Mouse (Mus musculus): Measurements from ENCODE around the gene Amn. TPM values are rescaled to one million over a fixed set of nuclear protein-coding genes. Genes with fewer than 3 reads are reported as not detected.
A peak's percentile ranks its signal among the peaks of the same experiment; 100 is the strongest.

The Amn gene
- total RNA-seq (2022), result 10 to 100 TPM; 10.1 to 15.5 (median 11.6) TPM

DNA sequence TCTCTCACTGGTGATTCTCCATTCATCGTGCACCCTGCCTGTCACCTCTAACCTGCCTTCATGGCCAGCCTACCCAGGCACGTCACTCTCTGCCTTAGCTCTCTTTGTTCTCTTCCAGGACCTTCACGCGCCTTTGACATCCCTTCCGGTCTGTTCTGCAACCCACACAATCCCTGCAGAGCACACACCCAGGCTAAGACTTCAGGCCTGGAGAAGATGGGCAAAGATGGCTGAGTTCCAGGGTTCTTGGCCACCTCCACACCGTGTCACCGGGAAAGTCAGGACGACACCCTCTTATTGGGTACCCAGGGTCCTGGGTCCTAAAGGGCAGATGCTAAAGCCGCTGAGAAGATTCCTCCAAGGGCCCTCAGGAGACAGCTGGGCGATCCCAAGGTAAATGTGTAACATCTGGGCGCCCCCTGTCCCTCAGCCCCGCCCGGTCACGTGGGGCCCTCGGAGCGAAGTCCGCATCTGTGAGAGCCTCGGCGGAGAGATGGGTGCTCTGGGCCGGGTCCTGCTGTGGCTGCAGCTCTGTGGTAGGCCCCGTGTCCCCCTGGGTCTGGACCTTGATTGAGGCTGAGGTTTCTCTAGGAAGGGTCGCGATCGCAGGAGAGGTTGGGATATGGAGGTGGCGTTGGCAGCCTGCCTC is at the start of gene Amn:
TSS of gene Amn (plus strand) at position 467 of the 649 bp plus-strand sequence.
- DNase-seq (ENCODE audit: low spot score in 2 of 2), result no peak

DNA sequence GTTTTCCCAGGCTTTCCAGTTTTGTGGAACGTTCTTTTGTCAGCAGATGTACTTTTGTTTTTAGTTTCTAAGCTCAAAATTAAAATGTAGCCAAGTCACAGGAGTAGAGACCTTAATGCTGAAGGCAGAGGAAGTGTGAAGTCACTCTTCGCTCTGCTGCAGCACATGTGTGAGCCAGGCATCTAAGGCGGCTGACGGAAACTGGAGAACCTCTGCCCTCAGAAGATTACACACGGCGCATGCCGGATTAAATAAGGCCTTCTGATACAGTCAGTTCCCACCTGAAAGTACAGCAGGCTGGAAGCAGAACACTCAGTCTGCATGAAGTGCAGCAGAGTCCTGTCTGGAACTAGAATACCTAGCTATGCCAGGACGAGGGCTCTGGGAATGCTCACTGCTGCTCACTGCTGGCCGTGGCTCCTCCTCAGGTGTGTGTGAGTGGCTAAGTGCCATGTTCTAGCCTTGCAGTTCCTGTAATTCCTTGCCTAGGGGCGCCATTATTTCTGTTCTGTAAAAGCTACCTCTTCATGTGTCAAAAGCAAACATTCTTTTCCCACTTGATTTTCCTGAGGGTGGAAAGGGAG is 45.6 kb upstream of the Amn start:
- no peak for DNase-seq (ENCODE audit: low spot score in 2 of 2)

DNA sequence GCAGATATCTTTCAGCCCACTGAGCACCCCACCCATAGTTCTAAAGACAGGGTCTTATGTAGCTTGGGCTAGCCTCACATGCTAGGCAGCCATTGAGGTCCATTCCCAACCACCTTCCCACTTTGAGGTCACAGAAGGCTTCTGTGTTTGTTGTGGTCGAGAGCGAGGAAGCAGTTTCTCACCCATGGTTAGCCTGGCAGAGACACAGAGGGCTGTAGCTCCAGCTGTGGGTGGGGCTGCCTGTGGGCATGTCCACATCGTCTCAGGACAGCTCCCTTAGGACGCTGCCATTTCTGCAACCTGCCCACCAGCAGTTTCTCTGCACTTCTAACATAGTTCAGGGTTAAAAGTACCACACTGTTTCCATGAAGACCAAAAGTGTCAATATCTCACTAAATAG is 43.5 kb upstream of the Amn start:
- no peak for DNase-seq (ENCODE audit: low spot score in 2 of 2)

DNA sequence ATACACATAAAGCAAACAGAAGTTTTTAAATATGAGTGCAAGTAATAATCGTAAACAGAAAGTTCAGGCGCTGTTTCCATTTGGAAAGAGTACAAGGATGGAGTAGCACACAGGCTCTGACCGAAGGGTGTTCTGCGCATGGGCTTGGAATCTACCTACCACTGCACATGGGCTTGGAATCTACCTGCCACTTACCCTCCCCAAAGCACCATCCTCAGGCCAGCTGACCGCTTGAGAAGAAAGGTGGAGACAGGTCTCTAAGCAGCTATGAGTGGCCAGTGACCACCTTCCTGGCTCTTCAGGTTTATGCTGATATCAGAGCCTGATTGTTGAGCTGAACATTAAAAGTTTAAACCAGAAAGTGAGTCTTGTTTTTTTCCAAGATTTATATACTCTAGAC is 42.4 kb upstream of the Amn start:
- no peak for DNase-seq (ENCODE audit: low spot score in 2 of 2)

DNA sequence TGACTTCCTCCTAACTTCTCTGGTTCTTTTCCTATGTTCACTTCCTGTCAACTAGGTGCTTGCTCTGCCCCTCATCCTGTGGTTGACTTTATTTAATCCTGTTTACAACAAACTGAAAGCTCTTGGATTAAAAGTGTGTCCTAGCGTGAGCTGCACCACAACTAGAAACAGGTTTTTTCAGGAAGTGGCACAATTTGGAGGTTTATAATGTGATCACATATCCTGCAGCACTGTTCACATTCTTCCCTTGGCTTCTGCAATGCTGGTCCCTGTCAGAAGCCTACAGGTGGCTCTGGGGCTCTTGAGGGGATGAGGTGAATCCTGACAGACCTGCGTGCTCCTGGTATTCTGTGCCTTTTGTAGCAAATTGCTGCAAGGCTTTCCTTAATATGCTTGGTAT is 40.1 kb upstream of the Amn start:
- DNase-seq (ENCODE audit: low spot score in 2 of 2), result no peak

DNA sequence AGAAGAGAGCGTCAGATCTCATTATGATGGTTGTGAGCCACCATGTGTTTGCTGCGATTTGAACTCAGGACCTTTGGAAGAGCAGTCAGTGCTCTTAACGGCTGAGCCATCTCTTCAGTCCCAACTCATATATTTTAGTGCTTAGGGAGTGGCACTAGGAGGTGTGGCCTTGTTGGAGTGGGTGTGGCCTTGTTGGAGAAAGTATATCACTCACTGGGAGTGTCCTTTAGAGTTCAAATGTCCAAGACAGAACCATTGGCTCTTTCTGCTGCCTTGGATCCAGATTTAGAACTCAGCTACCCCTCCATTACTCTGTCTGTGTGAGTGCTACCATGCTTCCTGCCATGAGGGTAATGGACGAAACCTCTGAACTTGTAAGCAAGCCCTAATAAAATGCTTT is 37.1 kb upstream of the Amn start:
- no peak for DNase-seq (ENCODE audit: low spot score in 2 of 2)

DNA sequence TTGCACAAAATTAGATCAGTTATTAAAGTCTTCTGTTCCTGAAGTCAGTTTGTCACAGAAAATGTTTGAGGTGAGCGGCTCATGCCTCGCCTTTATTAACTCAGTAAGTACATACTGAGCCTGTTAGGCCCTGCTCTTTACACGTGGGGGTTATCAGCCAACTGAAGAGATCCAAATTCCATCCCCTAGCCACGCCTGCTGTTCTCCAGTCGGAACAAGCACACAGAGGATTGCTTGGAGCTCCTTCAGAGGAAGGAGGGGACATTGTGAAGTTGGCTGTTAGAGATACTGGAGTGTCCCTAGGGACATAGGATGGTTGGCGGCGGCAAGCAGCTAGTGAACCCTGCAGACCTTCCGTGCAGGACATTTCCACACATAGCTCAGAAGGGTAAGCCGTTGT is 36.5 kb upstream of the Amn start:
- DNase-seq (ENCODE audit: low spot score in 2 of 2), result no peak

DNA sequence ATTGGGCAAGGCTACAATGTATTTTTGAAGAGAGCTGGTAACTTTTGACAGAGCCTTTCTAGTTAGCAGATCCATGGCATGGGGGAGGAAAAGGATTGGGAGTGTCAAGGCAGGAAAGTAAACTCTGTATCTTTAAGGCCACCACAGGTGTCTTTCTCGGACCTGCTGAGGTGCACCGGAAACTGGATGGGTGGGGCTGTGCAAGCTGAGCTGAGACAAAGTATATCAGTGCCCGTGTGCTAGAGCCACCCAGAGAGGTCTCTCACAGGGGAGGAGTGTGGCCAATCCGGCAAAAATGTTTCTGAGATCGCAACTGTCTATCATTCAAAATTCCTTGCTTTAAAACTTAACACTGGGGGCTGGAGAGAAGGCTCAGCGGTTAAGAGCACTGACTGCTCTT is 35.3 kb upstream of the Amn start:
- no peak for DNase-seq (ENCODE audit: low spot score in 2 of 2)

DNA sequence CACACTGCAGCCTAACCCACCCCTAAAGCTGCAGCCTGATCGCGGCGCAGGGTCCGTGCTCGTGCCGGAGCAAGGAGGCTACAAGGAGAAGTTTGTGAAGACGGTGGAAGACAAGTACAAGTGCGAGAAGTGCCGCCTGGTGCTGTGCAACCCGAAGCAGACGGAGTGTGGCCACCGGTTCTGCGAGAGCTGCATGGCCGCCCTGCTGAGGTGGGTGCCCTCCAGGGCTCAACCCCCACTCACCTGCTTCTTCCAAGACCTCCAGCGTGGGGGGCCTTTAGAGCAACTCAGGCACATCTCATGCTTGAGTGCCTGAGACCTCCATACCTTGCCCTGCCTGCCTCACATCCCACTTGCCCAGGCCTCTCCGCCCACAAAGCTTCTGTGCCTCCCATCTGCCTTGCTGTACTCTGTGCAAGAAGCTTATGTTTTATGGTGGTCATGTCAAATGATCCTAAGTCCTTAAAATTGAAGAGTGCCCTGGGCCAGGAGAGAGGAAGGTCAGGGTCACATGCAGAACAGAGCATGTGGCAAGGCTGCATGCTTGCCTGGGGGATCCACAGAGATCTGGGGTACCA is 33.2 kb upstream of the Amn start:
- no peak for DNase-seq (ENCODE audit: low spot score in 2 of 2)

DNA sequence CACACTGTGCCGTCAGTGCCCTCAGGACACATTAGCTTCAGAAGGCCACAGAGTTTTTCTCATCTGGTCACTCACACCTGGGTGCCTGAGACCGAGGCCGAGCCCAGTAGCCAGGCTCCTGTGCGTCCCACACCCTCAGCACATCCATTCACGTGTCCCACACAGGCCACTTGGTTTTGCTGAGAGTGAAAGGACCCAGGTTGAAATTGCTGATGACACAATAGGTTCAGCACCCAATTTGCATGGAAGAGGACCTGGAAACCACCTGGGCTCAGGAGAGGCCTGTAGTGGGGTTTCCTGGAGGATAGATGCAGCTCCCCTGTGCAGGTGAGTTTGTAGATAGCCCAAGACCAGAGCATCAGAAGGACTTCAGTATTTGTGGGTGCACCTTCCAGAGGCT is 32.5 kb upstream of the Amn start:
- no peak for DNase-seq (ENCODE audit: low spot score in 2 of 2)

DNA sequence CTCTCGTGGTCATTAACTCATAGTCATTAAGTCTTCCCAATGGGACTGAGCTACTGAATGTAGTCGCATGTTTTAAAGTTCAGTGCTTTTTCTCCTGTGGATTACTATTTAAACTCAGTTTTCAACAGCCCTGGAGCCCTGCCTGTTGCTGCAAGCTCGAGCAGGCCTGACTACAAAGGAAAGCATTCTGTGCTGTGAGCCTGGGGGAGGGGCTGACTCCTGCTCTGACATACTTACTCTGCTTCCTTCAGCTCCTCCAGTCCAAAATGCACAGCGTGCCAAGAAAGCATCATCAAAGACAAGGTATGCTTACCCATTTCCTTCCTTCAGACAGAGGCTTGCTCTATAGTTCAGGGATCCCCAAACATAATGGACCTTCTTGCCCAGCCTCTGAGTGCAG is 32.1 kb upstream of the Amn start:
- peak in 1 of 2 experiments; percentile 48 for DNase-seq (ENCODE audit: low spot score in 2 of 2)

DNA sequence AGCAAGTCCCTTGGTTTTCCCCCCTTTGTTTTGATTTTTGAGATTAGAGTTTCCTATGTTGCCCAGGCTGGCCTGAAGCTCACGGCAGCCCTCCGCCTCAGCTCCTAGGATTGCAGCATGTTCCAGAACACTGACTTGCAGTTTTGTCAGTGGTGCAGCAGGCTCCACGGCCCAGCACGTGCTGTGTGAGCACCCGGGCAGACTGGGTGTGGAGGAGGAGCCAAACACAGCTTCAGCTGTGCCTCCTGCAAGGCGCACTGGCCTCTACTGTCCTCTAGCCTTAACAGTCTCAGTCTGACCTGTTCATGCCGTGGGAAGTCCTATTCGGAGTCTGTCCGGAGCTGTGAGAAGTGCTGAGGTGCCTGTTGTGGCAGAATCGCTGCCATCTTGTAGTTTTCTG is 31.0 kb upstream of the Amn start:
- DNase-seq (ENCODE audit: low spot score in 2 of 2), result no peak

DNA sequence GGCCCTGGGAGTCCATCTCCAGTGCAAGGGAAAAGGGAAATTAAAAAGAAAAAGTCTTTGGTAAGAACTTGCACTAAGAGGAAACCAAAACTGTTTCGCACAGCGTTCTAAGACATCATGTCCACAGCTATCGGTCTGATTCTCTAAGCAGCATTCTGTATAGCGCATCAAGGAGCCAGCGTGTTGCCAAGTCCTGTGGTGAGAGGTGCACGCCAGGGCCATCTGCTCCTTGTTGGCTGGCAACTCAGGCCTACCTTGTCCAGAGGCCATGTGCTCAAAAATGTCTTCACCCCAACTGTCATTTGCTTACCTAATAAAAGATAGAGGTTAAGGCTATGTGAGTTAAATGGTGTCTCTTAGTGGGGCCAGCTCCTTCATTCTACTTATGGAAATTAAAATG is 29.0 kb upstream of the Amn start:
- DNase-seq (ENCODE audit: low spot score in 2 of 2), result no peak

DNA sequence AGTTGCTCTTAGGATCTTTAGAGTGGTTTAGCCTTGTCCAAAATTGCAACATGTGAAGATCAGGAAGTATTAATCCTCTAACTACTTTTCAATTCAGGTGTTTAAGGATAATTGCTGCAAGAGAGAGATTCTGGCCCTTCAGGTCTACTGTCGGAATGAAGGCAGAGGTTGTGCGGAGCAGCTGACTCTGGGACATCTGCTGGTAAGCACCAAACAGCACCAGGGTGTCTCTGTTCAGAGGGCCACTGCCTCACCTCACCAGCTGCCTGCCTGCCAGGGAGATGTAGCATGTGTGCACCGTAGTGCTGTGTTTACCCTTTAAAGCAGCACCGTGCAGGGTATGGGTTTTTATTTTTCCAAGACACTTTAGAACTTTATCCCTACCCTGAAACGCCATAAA is 28.5 kb upstream of the Amn start:
- no peak for DNase-seq (ENCODE audit: low spot score in 2 of 2)

DNA sequence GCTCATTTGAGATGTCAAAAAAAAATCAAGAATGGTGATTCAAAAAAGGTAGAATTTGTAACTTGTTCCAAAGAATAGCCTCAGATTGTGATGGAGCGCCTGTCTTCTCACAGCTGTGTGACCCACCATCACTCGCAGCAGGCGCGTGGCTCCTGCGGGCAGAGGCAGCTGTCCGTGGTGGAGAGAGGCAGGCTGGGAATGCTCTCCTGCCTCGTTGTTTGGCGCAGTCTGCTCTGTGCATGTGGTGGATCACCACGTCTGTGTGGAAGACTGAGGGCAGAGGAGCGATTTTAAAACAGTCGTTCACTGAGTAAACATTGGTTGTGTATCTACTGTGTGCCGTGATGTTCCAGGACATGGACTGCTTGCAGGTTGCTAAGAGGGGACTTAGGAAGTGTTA is 27.2 kb upstream of the Amn start:
- DNase-seq (ENCODE audit: low spot score in 2 of 2), result no peak

DNA sequence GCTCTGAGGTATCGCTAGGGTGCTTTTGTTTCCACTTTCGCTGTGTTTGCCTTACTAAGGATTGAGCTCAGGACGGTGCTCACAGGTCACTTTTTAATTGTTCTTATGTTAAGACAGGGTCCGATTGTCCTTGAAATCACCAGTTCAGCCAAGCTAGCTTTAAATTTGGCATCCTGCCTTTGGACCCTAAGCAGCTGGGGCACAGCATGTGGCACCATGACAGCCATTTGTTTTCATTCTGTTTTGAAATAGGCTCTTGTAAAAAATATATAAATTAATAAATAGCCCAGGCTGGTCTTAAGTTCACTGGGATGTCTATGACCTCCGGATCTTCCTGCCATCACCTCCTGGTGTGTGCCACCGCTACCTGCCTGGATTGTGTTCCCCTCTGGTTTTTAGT is 25.8 kb upstream of the Amn start:
- DNase-seq (ENCODE audit: low spot score in 2 of 2), result no peak

DNA sequence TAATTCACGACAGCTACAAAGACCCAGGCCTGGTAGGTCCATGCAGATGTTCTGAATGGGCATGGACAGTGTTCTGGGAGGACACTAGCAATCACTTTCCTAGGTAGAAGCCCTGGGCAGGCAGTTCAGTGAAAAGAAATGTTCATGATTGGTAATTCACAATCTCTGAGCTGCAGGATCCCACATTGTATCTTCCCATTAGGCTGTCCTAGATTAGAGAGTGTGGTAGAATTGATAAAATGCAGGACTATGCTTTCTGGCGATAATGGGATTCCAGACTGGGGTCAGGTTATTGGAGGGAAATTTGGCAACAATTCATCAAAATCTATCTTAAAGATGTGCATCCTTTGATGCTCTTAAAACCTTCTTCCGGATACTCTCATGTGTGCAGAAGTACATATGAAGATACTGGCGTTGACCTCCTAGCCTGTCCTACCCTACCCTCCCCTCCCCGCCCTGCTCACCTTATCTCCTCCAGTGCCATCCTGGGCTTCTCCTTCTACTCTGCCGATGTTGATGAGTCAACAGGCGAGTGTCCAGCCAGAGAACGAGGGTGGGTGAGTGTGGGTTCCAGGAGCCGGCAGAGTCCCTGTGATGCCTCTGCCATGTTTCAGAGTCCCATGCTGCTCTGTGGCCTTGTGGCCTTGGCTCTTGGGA is 24.0 kb upstream of the Amn start:
- no peak for DNase-seq (ENCODE audit: low spot score in 2 of 2)

DNA sequence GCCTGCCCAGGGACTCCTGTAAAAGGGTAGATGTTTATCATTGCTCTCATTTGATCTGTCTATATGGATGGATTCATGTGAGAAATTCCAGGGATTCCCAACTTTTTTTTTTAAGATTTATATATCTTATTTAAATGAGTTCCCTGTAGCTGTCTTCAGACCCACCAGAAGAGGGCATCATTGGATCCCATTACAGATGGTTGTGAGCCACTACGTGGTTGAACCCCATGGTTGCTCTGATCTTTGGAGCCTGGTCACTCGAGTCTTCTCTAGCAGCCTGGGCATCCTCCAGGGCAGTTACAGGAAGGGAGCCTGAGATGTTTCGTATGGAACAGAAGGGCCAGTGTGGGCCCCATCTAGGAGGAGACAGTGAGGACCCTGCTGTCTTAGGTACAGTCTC is 21.8 kb upstream of the Amn start:
- no peak for DNase-seq (ENCODE audit: low spot score in 2 of 2)

DNA sequence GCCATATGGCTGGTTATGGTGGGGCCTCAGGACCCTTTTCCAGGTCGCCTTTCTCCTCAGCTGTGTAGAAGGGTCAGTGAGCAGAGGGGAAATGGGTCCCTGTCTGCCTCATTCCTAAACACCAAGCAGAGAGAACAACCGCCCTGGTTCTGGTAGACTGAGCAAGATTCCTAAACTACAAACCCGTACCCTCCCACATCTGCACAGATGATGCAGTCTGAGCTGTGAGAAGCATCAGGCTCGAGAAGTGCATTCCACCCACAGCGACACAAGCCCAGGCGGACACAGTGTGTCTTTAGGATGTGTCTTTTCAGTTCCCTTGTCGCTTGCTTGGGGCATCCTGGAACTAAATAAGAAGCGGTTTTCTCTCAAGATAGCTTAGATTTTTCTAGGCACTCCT is 20.8 kb upstream of the Amn start:
- DNase-seq (ENCODE audit: low spot score in 2 of 2), result no peak

DNA sequence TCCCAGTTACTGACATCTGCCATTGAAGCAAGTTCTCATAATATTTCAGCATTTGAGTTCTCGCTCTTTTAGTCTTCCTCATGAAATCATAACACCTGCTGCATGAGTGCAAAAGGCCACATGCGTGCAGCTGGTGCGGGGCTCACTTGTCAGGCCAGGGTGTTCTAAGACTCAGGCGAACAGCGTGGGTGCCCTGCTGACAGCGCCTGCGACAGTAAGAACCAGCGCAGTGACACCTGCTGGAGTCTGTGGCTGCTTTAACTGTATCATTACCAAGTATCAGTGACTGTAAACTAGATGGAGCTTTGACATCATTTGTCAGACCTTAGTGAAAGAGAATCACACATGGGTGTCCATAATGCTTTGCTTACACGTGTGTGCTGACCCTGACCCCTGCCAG is 19.7 kb upstream of the Amn start:
- no peak for DNase-seq (ENCODE audit: low spot score in 2 of 2)

DNA sequence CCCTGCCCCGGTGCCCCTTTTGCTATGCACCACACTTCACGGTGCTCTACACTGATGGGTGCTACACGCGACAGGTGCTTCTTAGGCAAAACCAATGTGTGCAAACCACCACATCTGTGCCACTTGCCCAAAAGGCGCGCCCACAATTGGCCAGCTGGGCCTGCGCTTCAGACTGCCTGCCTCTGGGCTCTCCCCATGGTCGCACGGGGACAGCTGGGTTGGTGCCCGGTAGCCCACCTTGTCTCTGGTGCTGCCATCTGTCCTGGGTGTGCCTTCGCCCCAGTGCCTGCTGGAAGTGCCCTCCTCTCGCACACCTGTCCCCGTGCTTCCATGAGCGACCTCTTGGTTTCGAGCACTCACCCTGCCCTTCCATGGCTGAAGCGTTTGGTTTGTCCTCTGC is 7.2 kb upstream of the Amn start:
- DNase-seq (ENCODE audit: low spot score in 2 of 2), result no peak

DNA sequence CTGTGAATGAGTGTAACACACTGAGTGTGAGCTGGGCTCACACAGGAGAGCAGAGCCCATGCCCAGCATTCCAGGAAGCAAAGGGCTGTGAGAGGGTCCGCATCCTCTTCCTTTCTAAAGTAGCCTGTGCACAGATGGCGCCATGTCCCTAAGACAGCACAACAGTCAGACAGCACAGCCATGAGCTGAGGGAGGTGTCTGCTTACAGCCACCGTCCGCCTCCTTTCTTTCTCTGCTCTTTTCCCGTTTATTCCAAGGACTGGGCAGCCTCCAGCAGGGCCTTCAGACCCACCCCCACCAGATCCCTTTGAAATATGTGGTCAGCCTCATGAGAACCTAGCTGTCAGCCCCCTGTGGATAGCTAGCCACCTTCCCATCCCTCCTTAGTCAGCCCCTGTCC is 5.7 kb upstream of the Amn start:
- no peak for DNase-seq (ENCODE audit: low spot score in 2 of 2)

DNA sequence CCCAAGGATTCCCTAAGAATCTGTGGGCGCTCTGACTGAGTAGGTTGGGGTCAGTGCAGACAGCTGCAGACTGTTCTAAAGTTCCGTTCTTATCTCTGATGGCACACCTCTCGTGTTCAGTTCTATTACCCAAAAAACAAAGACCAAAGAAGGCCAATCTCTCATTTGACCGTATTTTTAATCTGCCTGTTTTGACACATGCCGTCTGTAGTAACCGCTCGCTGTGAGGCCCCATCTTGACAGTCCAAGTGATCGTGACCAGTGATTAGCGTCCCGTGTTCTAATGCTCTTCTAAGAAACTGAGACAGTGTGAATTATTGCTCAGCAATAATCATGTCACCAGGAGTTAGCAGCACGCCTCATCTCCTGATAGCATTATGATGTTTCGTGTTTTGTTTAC is 4.3 kb upstream of the Amn start:
- no peak for DNase-seq (ENCODE audit: low spot score in 2 of 2)

Data from left cerebral cortex, adult 8-10 months (tissue).